Mouse (Mus musculus) hindbrain, embryonic 12.5 days (tissue): ENCODE measurements at regions not wholly inside any gene's neighbourhood (a gene's known extent, or its start where the extent isn't known, plus 50 kb on each side); places are given as distances from the start of the nearest gene placed in this dataset.

Source experiments
- ATAC-seq: fragments of 200-750 bp; cut with Nextera tagmentation; 2 replicates; pipeline ENCODE4 v1.8.0; 2017; ENCODE audit warnings: moderate TSS enrichment; ENCODE audit not compliant: low FRiP score
- H3K27ac ChIP-seq: fragments of 300-500 bp; sonication (generic); 2 replicates; pipeline ENCODE4 v1.5.1; 2016; ENCODE audit warnings: mild to moderate bottlenecking
- H3K27me3 ChIP-seq: fragments of 300-500 bp; sonication (generic); 2 replicates; pipeline ENCODE4 v1.6.1; 2016; ENCODE audit warnings: mild to moderate bottlenecking
- H3K36me3 ChIP-seq: fragments of 300-500 bp; sonication (generic); 2 replicates; pipeline ENCODE4 v1.6.1; 2016; ENCODE audit warnings: mild to moderate bottlenecking
- H3K4me1 ChIP-seq: fragments of 300-500 bp; sonication (generic); 2 replicates; pipeline ENCODE4 v1.6.1; 2016
- H3K4me2 ChIP-seq: fragments of 300-500 bp; sonication (generic); replicated peaks from 2 replicates; pipeline ENCODE4 v1.6.1; 2016; ENCODE audit warnings: mild to moderate bottlenecking
- H3K4me3 ChIP-seq: fragments of 300-500 bp; sonication (generic); 2 replicates; pipeline ENCODE4 v1.5.1; 2016; ENCODE audit warnings: mild to moderate bottlenecking
- H3K9ac ChIP-seq: fragments of 300-500 bp; sonication (generic); 2 replicates; pipeline ENCODE4 v1.6.1; 2016; ENCODE audit warnings: mild to moderate bottlenecking, moderate library complexity
- H3K9me3 ChIP-seq: fragments of 300-500 bp; sonication (generic); replicated peaks from 2 replicates; pipeline ENCODE4 v1.6.1; 2016; ENCODE audit warnings: mild to moderate bottlenecking
- WGBS: fragments of 180-500 bp; shearing (Covaris S2); methylation state at CpG from one replicate; pipeline ENCODE4 v1.1.7; 2016; 5-methylcytosine and 5-hydroxymethylcytosine counted together

DNA sequence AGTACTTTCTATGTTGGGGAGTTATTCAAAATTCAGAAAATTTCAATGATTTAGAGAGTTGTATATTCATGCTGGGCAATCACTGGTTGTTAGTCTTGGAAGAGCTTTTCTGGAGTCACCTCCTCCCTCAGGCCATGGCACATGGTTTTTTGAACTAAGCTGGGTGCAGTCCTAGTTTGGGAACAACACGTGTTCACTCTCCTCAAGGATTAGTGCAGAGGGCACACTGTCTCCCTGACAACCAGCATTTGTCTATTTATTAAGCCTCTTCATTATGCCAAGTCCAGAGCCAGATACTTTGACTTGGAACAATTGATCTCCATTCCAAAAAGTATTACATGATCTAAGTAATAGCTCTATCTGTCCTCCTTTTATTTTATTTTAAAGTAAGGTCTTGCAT lies 256.7 kb upstream of the Plxna2 start:
- peaks cover 6% of the 10 kb centered on the region; the same call in 1 of the 2 replicates for H3K4me1 ChIP-seq
- no peak for ATAC-seq
- H3K4me2 ChIP-seq, result no peak overlapping the region
- no peak overlapping the region for H3K4me3 ChIP-seq
- no peaks in the 10 kb centered on the region for H3K27me3 ChIP-seq
- H3K9ac ChIP-seq, result no peak overlapping the region
- no peak overlapping the region for H3K27ac ChIP-seq
- 20% methylated on average over 1 of the region's 1 CpGs for WGBS
- no peaks in the 10 kb centered on the region for H3K9me3 ChIP-seq
- H3K36me3 ChIP-seq, result no peaks in the 10 kb centered on the region

DNA sequence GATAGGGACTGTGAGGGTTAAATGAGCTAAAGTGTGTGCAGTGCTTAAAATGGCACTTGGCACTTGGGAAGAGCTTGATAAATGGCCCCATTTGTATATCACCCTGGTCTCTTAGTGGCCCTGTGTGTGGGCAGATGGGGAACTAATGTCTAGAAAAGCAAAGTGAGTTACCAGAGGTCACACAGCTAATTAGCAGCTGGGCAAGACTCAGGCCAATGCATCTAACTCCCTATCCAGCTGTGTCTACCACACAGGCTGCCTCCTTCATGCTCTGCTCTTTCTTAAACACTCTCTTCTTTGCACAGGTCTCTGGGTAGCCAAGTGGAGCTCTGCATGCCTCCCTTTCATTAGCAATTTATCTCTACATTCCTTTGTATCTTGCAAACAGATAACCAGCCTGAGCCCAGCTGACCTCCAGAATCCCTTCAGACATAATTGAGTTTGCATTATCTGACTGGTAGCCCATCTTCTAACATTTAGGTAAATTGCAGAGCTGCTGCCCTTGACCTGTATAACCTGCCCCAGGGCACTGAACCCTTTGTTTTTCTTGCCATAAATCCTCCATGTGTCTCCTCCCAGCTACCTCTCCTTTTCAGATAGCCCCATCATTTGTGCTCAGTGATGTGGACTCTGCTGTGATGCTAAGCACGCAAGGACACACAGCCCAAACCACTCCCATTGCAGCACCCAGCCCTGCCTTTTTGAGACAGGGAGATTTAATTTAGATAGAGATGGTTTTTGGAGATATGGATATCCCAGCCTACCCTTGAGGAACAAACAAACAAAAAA lies 263.5 kb upstream of the Plxna2 start:
- Histone ChIP-seq H3K36me3 (no peaks in the 10 kb centered on the region), H3K9ac (no peak overlapping the region), H3K4me3 (no peak overlapping the region), H3K4me2 (no peak overlapping the region), H3K4me1 (no peaks in the 10 kb centered on the region), H3K27me3 (no peaks in the 10 kb centered on the region), H3K27ac (no peak overlapping the region), H3K9me3 (no peaks in the 10 kb centered on the region)
- 28% methylated on average over 1 of the region's 1 CpGs for WGBS
- ATAC-seq, result no peak

DNA sequence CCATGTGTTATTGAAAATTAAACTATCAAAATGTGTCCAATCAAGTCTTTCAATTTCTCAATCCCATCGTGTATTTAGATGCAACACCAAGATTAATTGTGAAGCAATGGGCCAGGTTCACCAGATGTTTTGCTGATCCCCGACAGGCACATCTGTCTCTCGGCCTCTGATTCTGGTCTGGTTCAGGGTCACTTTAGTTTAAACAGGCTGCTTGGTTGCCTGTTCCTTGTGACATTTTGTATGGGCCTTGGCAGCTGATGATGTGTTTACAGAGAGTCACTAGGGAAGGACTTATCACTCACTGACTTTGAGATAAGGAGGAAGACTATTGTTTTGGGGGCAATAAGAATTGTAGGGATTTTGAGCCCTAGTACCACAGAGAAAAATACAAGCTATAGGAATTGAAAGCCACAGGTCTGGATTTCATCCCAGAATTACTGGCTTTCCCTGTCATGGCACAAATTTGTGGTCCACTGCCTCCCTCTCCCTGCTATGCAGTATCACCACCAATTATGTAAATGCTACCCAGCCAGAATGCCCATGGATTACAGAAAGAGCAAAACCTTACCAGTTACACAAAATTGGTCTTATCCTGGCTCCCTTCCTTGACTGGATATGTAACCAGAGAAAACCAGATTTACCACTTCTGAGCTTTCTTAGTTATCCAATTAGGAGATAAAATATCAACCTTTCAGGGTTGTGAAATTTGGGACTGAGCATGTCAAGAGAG lies 272.5 kb upstream of the Plxna2 start:
- no peak overlapping the region for H3K4me2 ChIP-seq
- WGBS, result 65% methylated on average over 3 of the region's 3 CpGs
- H3K9me3 ChIP-seq, result no peaks in the 10 kb centered on the region
- ATAC-seq, result no peak
- peaks cover 7% of the 10 kb centered on the region; the same call in 1 of the 2 replicates for H3K4me1 ChIP-seq
- H3K4me3 ChIP-seq, result no peak overlapping the region
- no peak overlapping the region for H3K9ac ChIP-seq
- no peaks in the 10 kb centered on the region for H3K27me3 ChIP-seq
- H3K27ac ChIP-seq, result no peak overlapping the region
- H3K36me3 ChIP-seq, result no peaks in the 10 kb centered on the region

DNA sequence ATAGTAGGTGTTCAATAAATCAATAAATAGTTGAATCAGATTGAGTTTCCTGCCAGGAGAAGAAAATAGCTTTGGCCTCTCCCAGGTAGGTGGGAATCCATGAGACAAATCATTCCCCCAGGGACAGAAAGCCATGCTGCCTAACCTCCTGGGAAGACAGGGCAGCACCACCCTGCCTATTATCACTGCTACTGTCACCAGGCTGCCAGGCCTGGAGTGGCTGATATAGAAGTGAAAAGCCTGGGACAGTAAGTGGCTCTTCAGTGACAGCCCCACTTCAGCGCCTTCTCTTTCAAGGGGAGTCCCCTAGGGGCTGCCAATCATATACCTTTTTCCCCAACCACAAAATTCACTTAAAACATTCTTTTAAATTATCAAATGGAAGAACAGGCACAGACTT lies 275.4 kb upstream of the Plxna2 start:
- Histone ChIP-seq H3K4me2 (no peak overlapping the region), H3K27ac (no peak overlapping the region), H3K27me3 (no peaks in the 10 kb centered on the region), H3K4me3 (no peak overlapping the region), H3K9me3 (no peaks in the 10 kb centered on the region), H3K36me3 (no peaks in the 10 kb centered on the region), H3K4me1 (peaks cover 7% of the 10 kb centered on the region; the same call in 1 of the 2 replicates), H3K9ac (no peak overlapping the region)
- 61% methylated on average over 1 of the region's 1 CpGs for WGBS
- no peak for ATAC-seq

DNA sequence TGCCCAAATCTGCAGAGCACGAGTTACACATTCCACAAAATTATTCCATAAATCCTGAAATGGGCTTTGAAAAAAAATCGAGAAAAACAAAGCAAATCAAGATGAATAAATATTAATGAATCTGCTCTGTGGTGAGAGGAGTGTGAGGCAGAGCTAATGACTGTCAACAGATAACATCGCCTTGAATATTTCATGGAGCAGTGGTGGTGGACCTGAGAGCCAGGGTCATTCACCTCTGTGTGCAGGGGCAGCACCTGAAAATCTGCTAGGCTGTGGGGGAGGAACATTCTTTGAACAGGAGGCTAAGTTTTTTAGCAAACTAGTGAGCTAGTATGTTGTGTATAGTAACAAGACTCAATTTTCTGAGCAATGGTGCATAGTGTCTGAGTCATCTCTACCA lies 276.3 kb upstream of the Plxna2 start:
- Histone ChIP-seq H3K4me3 (no peak overlapping the region), H3K36me3 (no peaks in the 10 kb centered on the region), H3K9me3 (no peaks in the 10 kb centered on the region), H3K27ac (peak overlapping the region; percentile 0; the same call in 1 of the 2 replicates), H3K4me2 (no peak overlapping the region), H3K4me1 (peaks cover 7% of the 10 kb centered on the region; the same call in 1 of the 2 replicates), H3K27me3 (no peaks in the 10 kb centered on the region), H3K9ac (no peak overlapping the region)
- WGBS, result 52% methylated on average over 3 of the region's 3 CpGs
- no peak for ATAC-seq

DNA sequence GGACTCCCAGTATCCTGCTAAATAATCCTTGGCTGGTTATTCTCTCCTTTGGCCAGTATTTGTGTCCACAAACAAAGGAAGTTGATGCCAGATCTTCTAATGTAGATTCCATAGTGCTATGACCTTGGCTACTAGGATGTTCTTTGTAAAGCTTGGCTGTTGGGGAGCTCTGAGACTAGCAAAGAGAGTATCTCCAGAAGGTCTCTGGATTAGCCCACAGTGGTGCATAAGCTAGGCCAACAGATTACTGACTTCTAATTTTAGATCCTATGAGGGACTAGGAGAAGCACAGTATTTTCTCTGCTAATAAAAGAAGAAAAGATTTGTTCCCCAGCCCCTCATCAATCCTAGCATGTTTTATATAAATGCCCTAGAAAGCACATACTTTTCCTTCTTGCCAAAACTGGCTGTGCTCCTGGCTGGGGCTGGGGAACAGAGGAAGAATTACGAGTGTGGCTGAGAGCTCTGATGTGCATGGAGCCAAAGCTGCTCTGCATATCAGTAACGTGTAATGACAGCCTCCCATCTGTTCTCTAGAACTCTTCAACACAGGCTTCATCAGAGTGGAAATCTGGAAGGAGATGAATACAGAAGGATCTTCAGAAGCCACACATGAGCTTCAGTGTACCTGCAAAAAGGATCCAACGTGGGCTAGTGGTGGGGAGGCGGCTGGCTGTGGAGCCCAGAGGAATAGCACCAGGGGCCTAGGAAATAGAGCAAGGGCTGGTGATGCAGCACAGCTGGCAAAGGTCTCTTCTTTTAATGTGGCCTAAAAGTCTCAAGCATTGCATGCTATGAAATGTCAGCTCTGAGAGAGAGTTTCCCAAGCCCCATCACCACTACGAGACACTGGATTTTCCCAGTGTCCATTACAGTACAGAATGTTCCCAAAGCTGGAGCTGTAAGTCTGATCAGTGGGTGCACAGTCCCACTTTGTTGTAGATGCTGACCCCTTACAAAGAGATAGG lies 283.0 kb upstream of the Plxna2 start:
- Histone ChIP-seq H3K4me2 (no peak overlapping the region), H3K9me3 (no peaks in the 10 kb centered on the region), H3K9ac (no peak overlapping the region), H3K27ac (no peak overlapping the region), H3K4me1 (peaks cover 4% of the 10 kb centered on the region; the same call in 1 of the 2 replicates), H3K4me3 (no peak overlapping the region), H3K27me3 (no peaks in the 10 kb centered on the region), H3K36me3 (no peaks in the 10 kb centered on the region)
- no peak for ATAC-seq
- 78% methylated on average over 5 of the region's 5 CpGs for WGBS

DNA sequence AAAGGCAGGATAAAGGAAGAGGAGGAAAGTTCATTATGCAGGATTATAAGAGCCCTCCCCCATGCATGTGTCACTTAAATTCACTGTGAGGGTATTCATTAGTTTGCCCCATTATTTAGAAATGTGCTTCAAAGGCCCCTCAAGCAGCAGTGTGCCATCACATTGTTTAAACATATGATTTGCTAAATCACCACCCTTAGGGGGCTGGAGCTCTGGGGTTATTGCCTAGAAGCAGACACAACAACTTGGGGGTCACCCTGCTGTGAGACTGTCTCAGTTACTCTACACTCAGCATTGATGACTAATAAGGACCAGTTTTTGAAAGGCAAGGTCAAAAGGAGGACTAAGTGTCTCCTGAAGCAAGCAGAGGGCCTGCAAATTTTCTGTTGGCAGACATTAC lies 285.4 kb upstream of the Plxna2 start:
- Histone ChIP-seq H3K36me3 (no peaks in the 10 kb centered on the region), H3K9ac (no peak overlapping the region), H3K27me3 (no peaks in the 10 kb centered on the region), H3K4me2 (no peak overlapping the region), H3K9me3 (no peaks in the 10 kb centered on the region), H3K4me3 (no peak overlapping the region), H3K4me1 (peaks cover 4% of the 10 kb centered on the region; the same call in 1 of the 2 replicates), H3K27ac (no peak overlapping the region)
- no peak for ATAC-seq

DNA sequence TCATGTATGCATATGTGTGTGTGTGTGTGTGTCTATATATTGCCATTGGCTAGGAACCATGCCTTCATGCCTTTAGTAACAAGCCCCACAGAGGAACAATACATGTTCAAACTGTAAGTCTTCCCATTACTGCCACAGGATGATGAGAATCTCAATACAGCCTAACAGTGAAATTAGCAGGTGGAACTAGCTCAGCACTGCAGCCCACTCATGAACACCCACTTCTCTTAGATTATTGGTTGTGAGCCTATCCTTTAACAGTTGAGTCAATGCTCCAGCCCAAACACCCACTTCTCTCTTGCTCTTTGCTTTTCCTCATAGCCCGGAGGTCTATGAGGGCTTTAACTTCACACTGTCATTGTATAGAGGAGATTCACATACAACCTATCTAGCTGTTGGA lies 287.5 kb upstream of the Plxna2 start:
- Histone ChIP-seq H3K36me3 (no peaks in the 10 kb centered on the region), H3K27ac (no peak overlapping the region), H3K9me3 (no peaks in the 10 kb centered on the region), H3K4me2 (no peak overlapping the region), H3K4me1 (peaks cover 4% of the 10 kb centered on the region; the same call in 1 of the 2 replicates), H3K4me3 (no peak overlapping the region), H3K27me3 (no peaks in the 10 kb centered on the region), H3K9ac (no peak overlapping the region)
- 96% methylated on average over 1 of the region's 1 CpGs for WGBS
- ATAC-seq, result no peak

DNA sequence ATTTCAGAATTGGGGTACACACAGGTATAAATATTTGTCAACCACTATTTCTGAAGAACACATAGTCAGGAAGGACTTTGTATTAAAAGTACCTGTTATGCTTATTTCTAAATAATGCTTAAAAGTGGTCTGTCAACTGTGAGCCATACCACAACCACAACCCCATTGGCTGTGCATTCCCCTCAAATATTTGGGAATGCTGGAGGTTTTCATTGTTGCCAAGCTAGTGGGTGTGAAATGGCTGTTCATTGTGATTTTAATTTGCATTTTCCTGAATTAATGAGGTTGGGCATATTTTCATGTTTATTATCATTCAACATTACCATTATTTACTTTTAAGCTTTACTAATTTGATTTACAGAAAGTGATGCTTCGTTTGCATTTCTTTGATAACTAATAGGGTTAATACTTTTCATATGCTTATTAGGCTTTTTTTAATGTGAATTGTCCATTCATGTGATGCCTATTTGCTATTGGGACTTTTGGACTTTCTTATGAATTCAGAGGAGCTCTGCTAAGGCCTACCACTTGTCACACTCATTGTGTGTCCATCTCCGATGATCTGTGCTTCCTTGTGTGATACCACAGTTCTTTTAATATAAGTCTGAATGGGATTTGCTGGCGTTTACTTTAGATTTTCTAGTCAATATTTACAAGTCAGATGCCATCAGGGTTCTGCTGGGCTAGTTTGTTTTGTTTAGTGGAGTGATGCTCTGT lies 297.5 kb upstream of the Plxna2 start:
- peak; percentile 66; the same call in 1 of the 2 replicates for ATAC-seq
- 47% methylated on average over 3 of the region's 3 CpGs for WGBS

DNA sequence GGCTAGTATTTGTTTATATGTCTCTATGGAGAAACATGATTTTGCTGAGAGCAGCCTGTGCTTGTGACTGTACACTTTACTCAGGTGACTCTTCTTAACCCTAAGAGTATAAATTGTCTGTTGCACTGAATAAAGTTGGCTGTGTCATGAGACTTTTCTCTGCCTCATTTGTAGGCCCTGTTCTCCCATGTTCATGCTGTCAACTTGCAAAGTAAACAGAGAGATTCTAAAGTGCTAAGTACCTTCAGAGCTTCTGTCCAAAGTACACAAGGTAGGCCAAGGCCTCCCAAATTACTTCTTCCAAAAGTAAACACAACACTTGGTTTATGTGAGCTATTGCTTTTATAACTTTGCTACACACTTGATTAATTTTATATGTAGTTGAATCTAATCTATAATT lies 299.7 kb upstream of the Plxna2 start:
- no peak overlapping the region for H3K9ac ChIP-seq
- H3K9me3 ChIP-seq, result no peaks in the 10 kb centered on the region
- H3K4me1 ChIP-seq, result 0 out of 2 replicates have a peak, but pooled peaks cover 3% of the 10 kb centered on the region
- ATAC-seq, result no peak
- H3K4me2 ChIP-seq, result no peak overlapping the region
- no peak overlapping the region for H3K27ac ChIP-seq
- H3K4me3 ChIP-seq, result no peak overlapping the region
- H3K27me3 ChIP-seq, result no peaks in the 10 kb centered on the region
- H3K36me3 ChIP-seq, result no peaks in the 10 kb centered on the region

More for the DNA sequence above, 297.5 kb upstream of the Plxna2 start:
- Histone ChIP-seq H3K4me3 (no peak overlapping the region), H3K9ac (no peak overlapping the region), H3K27me3 (no peaks in the 10 kb centered on the region), H3K4me1 (0 out of 2 replicates have a peak, but pooled peaks cover 3% of the 10 kb centered on the region), H3K36me3 (no peaks in the 10 kb centered on the region), H3K9me3 (no peaks in the 10 kb centered on the region), H3K4me2 (no peak overlapping the region), H3K27ac (no peak overlapping the region)

DNA sequence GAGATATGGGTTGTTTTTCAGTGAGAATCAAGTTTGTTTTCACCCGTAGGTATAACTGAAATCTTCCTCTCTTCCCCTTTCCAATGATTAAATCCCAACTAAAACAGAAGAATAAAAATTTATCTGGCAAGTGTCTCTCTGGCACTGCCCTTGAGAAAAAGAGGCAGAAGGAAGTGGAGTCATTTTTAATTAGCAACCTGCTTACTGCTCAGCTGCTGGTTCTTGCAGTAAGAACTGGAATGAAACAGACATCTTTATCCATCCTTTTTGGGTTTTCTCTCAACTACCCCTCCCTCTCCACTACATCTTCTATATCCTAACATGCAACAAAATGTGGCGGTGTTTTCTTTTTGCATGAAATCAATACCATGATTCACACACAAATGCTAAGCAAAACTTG lies 302.4 kb upstream of the Plxna2 start:
- no peaks in the 10 kb centered on the region for H3K9me3 ChIP-seq
- H3K4me1 ChIP-seq, result peaks cover 3% of the 10 kb centered on the region; the same call in 1 of the 2 replicates
- no peak overlapping the region for H3K4me3 ChIP-seq
- ATAC-seq, result no peak
- H3K36me3 ChIP-seq, result no peaks in the 10 kb centered on the region
- no peak overlapping the region for H3K4me2 ChIP-seq
- H3K9ac ChIP-seq, result no peak overlapping the region
- 89% methylated on average over 2 of the region's 2 CpGs for WGBS
- no peaks in the 10 kb centered on the region for H3K27me3 ChIP-seq
- no peak overlapping the region for H3K27ac ChIP-seq
